Mouse (Mus musculus) cerebellum, adult 9-11 months (tissue): ENCODE measurements around the gene Ifi209.
"Not testable (repeated sequence)": the region's sequence is repeated elsewhere in the genome, so short reads cannot be mapped to it uniquely, and the experiment has no call there.

Experiments used
- DNase-seq: peaks from one replicate; pipeline ENCODE4 v3.0.0; 2022

Ifi209 gene

DNA sequence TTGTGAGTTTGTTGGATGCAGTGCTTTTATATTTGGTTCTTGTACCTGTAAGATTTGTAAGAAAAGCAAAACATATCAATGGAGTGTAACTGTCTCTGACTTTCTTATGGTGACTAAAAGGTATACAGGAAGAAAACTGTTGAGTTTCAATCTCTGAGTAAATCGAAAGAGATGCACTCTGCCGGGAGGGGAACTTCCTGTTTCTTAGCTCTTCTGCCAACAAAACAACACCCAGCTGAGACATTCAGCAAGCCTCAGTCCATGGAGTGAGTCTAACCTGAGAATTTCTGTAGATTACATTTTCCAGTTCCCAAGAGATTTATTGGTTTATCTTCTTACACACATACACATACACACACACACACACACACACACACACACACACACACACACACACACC, at the start of gene Ifi209:
TSS of gene Ifi209 (plus strand) at position 296 of the 400 bp plus-strand sequence.
- DNase-seq: not testable (repeated sequence)

- not testable (repeated sequence) for DNase-seq
Measured at GRCm38 (mm10) chr1:173589698-173590097, 41.0 kb upstream of the Ifi209 start.

GRCm38 (mm10) chr1:173598838-173599494, 31.8 kb upstream of the Ifi209 start, which contains the start of gene Ifi213:
TSS of gene Ifi213 (minus strand) at chr1:173599274.
- not testable (repeated sequence) for DNase-seq

DNA sequence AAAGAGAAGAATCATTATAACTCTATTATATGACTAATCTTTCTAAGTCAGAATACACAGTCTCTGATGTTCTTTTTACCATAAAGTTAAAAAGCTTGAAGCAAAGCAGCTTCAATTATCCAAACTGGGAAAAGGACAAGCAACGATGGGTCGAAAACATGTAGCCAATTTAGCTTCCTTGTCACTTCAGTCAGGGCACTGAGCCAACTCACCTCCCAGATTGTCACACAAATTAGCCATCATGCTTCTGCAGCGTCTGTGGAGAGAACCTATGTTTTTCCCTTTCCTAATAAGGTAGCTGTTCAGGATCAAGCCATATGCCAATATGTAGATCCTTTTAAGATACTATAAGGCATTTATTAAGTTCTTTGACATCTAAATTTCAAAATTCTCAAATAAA, 20.4 kb upstream of the Ifi209 start:
- DNase-seq: not testable (repeated sequence)

DNA sequence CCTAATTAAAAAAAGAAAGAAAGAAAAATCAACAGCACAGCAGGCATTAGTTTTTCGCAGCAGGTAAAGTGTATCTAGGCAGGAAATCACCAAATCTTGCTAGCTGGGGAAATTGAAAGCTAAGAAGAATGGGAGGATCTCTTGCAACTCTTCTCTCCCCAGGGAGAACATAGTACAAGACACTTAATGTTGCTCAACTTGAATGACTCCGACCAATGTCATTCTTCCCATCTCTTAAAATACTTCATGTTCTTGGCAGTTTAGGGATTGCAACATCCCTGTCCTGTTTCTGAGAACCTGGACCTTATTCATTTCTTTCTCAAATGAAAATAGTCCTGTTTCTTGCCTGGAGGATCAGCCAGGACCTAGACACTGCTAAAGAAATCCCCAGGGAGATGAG, 8.5 kb upstream of the Ifi209 start:
- DNase-seq: not testable (repeated sequence)

- DNase-seq: no peak
Measured at GRCm38 (mm10) chr1:173624052-173624451, 6.7 kb upstream of the Ifi209 start.

DNA sequence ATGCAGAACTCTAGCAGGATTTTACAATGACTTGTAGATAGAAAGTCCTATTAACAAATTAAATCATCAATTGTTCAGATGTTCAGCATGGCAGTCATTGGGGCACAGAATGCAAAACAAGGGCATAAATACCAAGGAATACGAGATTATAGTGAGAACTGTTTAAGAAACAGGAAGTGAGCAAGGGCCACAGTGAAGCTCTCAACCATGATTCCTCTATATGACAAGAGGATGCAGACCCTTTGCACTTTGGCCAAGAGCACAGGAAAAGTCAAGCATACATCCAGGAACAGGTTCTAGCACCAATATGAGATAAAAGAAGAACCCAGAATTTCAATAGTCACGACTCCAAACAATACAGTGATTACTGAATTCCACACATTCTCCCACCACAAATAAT, 4.0 kb upstream of the Ifi209 start:
- DNase-seq: no peak

GRCm38 (mm10) chr1:173633969-173634645, 3.4 kb downstream of the Ifi209 start:
- no peak for DNase-seq

DNA sequence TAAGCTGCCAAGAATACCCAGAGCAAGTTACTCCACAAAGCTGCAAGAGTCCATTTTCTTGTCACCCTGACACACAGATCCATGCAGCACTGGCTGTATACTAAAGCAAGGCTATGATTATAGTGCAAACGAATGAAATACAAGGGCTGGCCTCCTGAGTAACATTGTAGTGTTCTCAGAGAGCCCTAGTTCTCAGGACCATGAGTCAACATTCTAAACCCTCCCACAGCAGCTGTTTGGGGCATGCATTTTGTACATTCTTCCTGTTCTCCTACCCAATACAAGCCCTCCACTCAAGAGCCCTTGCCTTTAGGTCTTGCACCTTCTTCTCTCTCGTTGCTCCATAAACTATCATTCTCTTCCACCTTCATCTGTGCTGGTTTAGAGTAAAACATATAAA, 14.7 kb downstream of the Ifi209 start:
- no peak for DNase-seq

GRCm38 (mm10) chr1:173657973-173658372, 27.3 kb downstream of the Ifi209 start:
- no peak for DNase-seq

DNA sequence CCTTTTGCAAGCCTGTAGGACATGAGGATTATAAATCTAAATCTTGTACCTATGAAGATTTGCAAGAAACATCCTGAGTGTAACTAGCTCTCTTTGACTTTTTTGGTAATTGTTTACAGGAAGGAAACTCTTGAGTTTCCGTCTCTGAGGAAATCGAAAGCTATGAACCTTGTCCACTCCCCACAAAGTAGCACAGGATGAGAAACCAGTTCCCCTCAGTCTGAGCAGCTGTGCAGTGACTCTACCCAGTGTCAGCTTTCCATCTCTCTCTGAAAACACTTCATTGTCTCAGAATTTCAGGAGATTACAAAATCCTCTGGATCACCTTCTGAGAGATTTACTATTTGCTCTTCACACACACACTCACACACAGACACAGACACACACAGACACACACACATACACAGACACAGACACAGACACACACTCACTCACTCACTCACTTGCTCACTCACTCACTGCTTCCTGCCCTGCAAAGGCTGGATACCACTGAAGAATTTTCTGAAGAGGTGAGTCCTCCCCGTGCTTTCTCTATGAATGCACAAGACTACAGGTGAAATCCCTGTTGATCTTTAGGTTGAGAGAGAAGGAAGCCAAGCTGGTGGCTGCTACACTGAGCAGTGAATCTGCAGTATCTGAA, 42.9 kb downstream of the Ifi209 start, which contains the start of gene Ifi208:
TSS of gene Ifi208 (plus strand) at position 218 of the 640 bp plus-strand sequence.
- not testable (repeated sequence) for DNase-seq

DNA sequence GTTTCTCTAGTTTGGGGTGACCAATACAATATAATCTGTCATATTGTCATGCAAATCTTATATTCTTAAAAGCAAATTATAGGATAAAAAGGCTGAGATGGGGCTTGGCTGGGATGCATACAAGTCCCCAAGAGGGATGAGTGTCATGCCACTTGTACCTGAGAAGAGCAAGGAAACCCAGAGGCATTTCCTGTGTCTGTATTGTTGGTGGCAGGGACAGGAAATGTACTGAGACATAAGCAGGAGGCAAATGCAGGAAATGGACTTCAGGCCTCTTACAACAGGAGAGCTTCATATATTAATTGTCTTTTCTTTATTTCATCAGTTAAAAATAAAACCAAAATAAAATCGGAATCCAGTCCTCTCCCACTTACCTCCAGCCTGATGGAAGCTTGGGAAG, 47.9 kb downstream of the Ifi209 start:
- not testable (repeated sequence) for DNase-seq

- DNase-seq: no peak
Measured at GRCm38 (mm10) chr1:173694270-173694669, 63.6 kb downstream of the Ifi209 start.
